Mouse (Mus musculus) c-Kit-positive CD71-positive TER-119-negative erythroid progenitor cells, embryonic 14.5 days (primary cell): ENCODE results near the gene Hist2h3c1.
"Not testable (repeated sequence)": the region's sequence is repeated elsewhere in the genome, so short reads cannot be mapped to it uniquely, and the experiment has no call there.

Source experiments
- DNase-seq: peaks from one replicate; pipeline ENCODE4 v3.0.0-alpha.2; 2013; ENCODE audit warnings: low read depth

Hist2h3c1 gene

GRCm38 (mm10) chr3:96284457-96284856, 38.0 kb downstream of the Hist2h3c1 start:
- DNase-seq, result no peak

- not testable (repeated sequence) for DNase-seq
Measured at GRCm38 (mm10) chr3:96287334-96287733, 40.8 kb downstream of the Hist2h3c1 start.

- no peak for DNase-seq
Measured at GRCm38 (mm10) chr3:96289201-96289600, 42.7 kb downstream of the Hist2h3c1 start.

- DNase-seq, result not testable (repeated sequence)
Measured at GRCm38 (mm10) chr3:96290727-96291126, 44.2 kb downstream of the Hist2h3c1 start.

- DNase-seq, result no peak
Measured at GRCm38 (mm10) chr3:96292641-96293040, 46.2 kb downstream of the Hist2h3c1 start.

- DNase-seq, result no peak
Measured at GRCm38 (mm10) chr3:96293368-96293767, 46.9 kb downstream of the Hist2h3c1 start.

- DNase-seq, result no peak
Measured at GRCm38 (mm10) chr3:96293787-96294186, 47.3 kb downstream of the Hist2h3c1 start, which contains the start of gene Fcgr1. Fcgr1 (minus strand) TSS chr3:96293969.
